Mouse (Mus musculus) liver, postnatal 0 days (tissue): ENCODE data around the gene Ric8b. TPM values are rescaled to one million over a fixed set of nuclear protein-coding genes. Genes with fewer than 3 reads are reported as not detected.

Experiments
- ATAC-seq: fragments of 200-750 bp; cut with Nextera tagmentation; 2 replicates; pipeline ENCODE4 v1.8.0; 2017; ENCODE audit warnings: mild to moderate bottlenecking, moderate library complexity
- DNase-seq: peaks from one replicate; pipeline ENCODE4 v3.0.0-alpha.2; 2016
- H3K27ac ChIP-seq: fragments of 300-500 bp; sonication (generic); 2 replicates; pipeline ENCODE4 v1.5.1; 2014; ENCODE audit warnings: antibody characterized with exemption, moderate library complexity, mild to moderate bottlenecking, low read depth
- H3K27me3 ChIP-seq: fragments of 300-500 bp; sonication (generic); 2 replicates; pipeline ENCODE4 v1.6.1; 2014; ENCODE audit warnings: low read length, control low read depth, mixed read lengths; ENCODE audit not compliant: insufficient read depth
- H3K36me3 ChIP-seq: fragments of 300-500 bp; sonication (generic); replicated peaks from 2 replicates; pipeline ENCODE4 v1.6.1; 2014; ENCODE audit warnings: mild to moderate bottlenecking, control low read depth, low read length, moderate library complexity, mixed read lengths; ENCODE audit not compliant: insufficient read depth
- H3K4me1 ChIP-seq: fragments of 300-500 bp; sonication (generic); 2 replicates; pipeline ENCODE4 v1.6.1; 2014; ENCODE audit warnings: antibody characterized with exemption, mild to moderate bottlenecking, control low read depth; ENCODE audit not compliant: insufficient read depth
- H3K4me2 ChIP-seq: fragments of 300-500 bp; sonication (generic); 2 replicates; pipeline ENCODE4 v1.6.1; 2014; ENCODE audit warnings: low read depth, mild to moderate bottlenecking, low read length, moderate library complexity, mixed read lengths
- H3K4me3 ChIP-seq: fragments of 300-500 bp; sonication (generic); 2 replicates; pipeline ENCODE4 v1.5.1; 2014; ENCODE audit warnings: low read depth, low read length
- H3K9ac ChIP-seq: fragments of 300-500 bp; sonication (generic); replicated peaks from 2 replicates; pipeline ENCODE4 v1.6.1; 2014; ENCODE audit warnings: mild to moderate bottlenecking, moderate library complexity
- H3K9me3 ChIP-seq: fragments of 300-500 bp; sonication (generic); 2 replicates; pipeline ENCODE4 v1.6.1; 2016; ENCODE audit warnings: mild to moderate bottlenecking, control low read depth, low read length, mixed read lengths
- CTCF ChIP-seq: sonication (generic); IDR thresholded peaks from 2 replicates; pipeline ENCODE4 v1.5.1; 2016; ENCODE audit warnings: antibody characterized with exemption, low read depth
- EP300 ChIP-seq: IDR thresholded peaks from 2 replicates; pipeline ENCODE4 v1.6.1; 2016; ENCODE audit warnings: antibody characterized with exemption, low read depth, mild to moderate bottlenecking
- WGBS: fragments of 180-500 bp; shearing (Covaris S2); extraction: QIAGEN DNeasy Blood & Tissue Kit; methylation state at CpG from one replicate; pipeline ENCODE4 v1.1.7; 2014; ENCODE audit not compliant: insufficient replicate concordance; 5-methylcytosine and 5-hydroxymethylcytosine counted together
- polyA plus RNA-seq: library from polyadenylated mRNA; unstranded; fragments of >200 nt; fragmentation: Nextera tagmentation; extraction: Ambion mirVana; gene quantifications from 2 replicates; pipeline ENCODE4 v1.2.1, GENCODE M21; 2015

The Ric8b gene
- polyA plus RNA-seq, 1 experiment from 2014 or later: 2.6 TPM

DNA sequence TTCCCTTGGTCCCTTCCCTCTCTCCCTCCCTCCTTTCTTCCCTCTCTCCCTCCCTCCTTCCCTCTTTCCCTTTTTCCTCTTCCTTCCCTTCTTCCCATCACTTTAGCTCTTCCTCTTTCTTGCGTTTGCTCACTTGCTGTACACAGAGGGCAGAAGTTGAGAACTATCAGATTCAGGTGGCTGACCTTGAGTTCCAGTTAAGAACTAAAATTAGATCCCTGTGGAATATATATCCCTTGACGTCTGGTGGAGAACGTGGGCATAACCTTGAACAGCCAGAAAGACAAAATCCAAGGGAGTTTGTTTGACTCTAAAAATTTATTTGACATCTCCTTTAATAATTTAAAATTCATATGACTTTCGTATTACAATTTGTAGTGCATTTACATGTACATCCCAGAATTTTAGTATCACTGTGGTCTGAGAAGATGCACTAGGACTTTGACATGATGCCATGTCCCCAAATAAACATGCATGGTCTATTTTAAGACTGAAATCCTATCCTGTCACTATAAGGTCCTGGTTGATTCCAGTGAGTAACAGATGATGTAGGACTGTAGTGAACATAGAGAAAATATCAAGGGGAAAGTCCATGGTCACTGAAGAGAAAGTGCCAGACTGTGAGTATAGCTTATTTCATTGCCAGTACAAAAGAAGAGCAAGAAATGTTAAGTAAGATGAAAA lies 19.6 kb downstream of the Ric8b start:
- no peak for ATAC-seq
- Histone ChIP-seq H3K9me3 (no peaks in the 10 kb centered on the region), H3K27me3 (no peaks in the 10 kb centered on the region), H3K9ac (no peak overlapping the region), H3K4me3 (no peak overlapping the region), H3K36me3 (no peaks in the 10 kb centered on the region), H3K4me2 (no peak overlapping the region), H3K27ac (no peak overlapping the region), H3K4me1 (no peaks in the 10 kb centered on the region)
- TF ChIP-seq CTCF (no peak), EP300 (no peak)
- DNase-seq: no peak
- 68% methylated on average over 4 of the region's 4 CpGs for WGBS

DNA sequence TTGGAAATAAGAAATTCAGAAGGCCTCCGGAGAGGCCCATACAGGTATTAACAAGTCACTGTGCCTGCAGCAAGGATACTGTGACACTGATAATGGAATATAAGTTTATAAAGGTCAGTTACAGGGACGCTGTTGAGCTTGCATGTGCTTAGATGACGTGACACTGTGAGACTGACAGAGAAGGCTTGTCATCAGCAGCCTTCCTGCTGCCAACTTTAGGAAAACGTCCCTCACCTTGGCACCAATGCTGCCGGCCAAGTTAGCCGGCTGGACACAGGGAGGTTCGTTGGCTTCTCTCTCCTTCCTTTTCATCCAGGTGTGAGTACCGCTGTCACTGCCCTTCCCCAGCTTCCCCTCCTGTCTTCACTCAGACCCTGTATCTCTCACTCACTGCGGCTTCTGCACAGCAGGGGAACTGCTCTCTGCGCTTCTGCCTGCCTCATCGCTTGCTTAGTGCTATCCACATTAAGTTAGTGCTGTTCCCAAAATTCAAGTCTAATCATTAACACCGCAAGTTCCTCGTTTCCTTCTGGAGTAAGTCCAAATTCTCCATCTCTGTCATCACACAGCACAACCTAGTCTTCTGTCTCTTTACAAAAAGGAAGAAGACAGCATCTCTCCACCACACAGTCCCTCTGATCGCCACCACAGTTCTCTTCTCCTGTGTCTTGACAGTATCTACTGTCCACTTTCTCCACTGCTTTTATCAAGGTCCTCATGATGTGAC lies 20.8 kb downstream of the Ric8b start:
- Histone ChIP-seq H3K9me3 (no peaks in the 10 kb centered on the region), H3K4me2 (no peak overlapping the region), H3K4me3 (no peak overlapping the region), H3K4me1 (no peaks in the 10 kb centered on the region), H3K27ac (no peak overlapping the region), H3K27me3 (no peaks in the 10 kb centered on the region), H3K9ac (no peak overlapping the region), H3K36me3 (no peaks in the 10 kb centered on the region)
- 79% methylated on average over 14 of the region's 14 CpGs for WGBS
- ATAC-seq: no peak
- DNase-seq: no peak
- TF ChIP-seq EP300 (no peak), CTCF (no peak)

DNA sequence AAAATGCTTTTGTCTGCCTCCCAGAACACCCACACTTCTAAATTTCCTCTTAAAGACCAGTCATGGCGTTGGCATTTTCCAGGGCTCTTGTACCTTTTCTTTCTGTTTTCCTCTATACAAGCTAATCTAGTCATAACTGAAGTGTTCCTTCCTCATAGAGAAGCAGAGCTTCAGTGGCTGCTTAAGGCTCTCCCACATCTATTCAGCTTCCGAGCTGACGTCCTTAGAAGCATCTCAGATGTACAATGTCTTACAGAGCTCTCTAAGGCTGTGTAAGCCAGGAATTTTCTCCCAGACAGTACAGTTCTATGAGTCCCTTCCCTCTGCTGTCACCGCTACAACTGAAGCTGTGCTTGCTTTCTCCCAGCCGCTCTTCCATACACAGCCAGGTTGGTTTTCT lies 21.5 kb downstream of the Ric8b start:
- no peaks in the 10 kb centered on the region for H3K36me3 ChIP-seq
- H3K4me1 ChIP-seq: no peaks in the 10 kb centered on the region
- no peak overlapping the region for H3K27ac ChIP-seq
- TF ChIP-seq EP300: no peak
- no peak for TF ChIP-seq CTCF
- ATAC-seq: no peak
- no peaks in the 10 kb centered on the region for H3K27me3 ChIP-seq
- no peak overlapping the region for H3K9ac ChIP-seq
- no peak for DNase-seq
- WGBS: 89% methylated on average over 5 of the region's 5 CpGs
- no peaks in the 10 kb centered on the region for H3K9me3 ChIP-seq
- H3K4me3 ChIP-seq: no peak overlapping the region
- H3K4me2 ChIP-seq: no peak overlapping the region

DNA sequence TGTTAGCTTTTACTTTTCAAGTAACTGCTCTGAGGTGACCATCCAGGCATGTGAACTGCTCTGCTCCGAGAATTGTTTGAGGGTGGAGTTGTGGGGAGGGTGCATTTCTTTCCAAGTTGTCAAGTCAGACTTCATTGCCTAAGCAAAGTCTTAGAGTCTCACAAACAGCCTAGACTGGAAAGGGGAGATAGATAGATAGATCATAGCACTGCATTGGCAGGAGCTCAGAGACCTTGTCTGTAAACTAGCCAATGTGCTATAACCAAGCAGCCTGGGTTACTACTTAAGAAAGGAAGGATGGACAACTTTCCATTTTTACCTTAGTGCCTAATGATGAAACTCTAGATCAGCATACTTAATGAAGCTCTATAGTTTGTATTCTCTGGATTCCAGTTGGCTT lies 22.9 kb downstream of the Ric8b start:
- 74% methylated on average over 1 of the region's 1 CpGs for WGBS
- Histone ChIP-seq H3K4me2 (no peak overlapping the region), H3K36me3 (no peaks in the 10 kb centered on the region), H3K4me3 (no peak overlapping the region), H3K27ac (no peak overlapping the region), H3K9ac (no peak overlapping the region), H3K27me3 (no peaks in the 10 kb centered on the region), H3K9me3 (no peaks in the 10 kb centered on the region), H3K4me1 (no peaks in the 10 kb centered on the region)
- ATAC-seq (no peak), DNase-seq (no peak)
- TF ChIP-seq EP300 (no peak), CTCF (no peak)

- DNase-seq (no peak), ATAC-seq (no peak)
- 85% methylated on average over 3 of the region's 3 CpGs for WGBS
- no peaks in the 10 kb centered on the region for H3K9me3 ChIP-seq
- peak; percentile 54 for TF ChIP-seq CTCF
- no peak for TF ChIP-seq EP300
- H3K36me3 ChIP-seq: peaks cover 17% of the 10 kb centered on the region
- H3K4me3 ChIP-seq: no peak overlapping the region
- peaks cover 3% of the 10 kb centered on the region; the same call in 1 of the 2 replicates for H3K4me1 ChIP-seq
- no peak overlapping the region for H3K9ac ChIP-seq
- no peaks in the 10 kb centered on the region for H3K27me3 ChIP-seq
- H3K27ac ChIP-seq: no peak overlapping the region
- H3K4me2 ChIP-seq: no peak overlapping the region
Measured at GRCm38 (mm10) chr10:84945692-84946091, 28.3 kb downstream of the Ric8b start.

- DNase-seq: no peak
- H3K4me1 ChIP-seq: peaks cover 10% of the 10 kb centered on the region; the same call in 1 of the 2 replicates
- H3K4me3 ChIP-seq: no peak overlapping the region
- peaks cover 17% of the 10 kb centered on the region for H3K36me3 ChIP-seq
- no peaks in the 10 kb centered on the region for H3K9me3 ChIP-seq
- no peak overlapping the region for H3K4me2 ChIP-seq
- no peaks in the 10 kb centered on the region for H3K27me3 ChIP-seq
- ATAC-seq: no peak
- TF ChIP-seq CTCF: no peak
- no peak for TF ChIP-seq EP300
- H3K9ac ChIP-seq: no peak overlapping the region
- WGBS: 59% methylated on average over 8 of the region's 8 CpGs
- H3K27ac ChIP-seq: no peak overlapping the region
Measured at GRCm38 (mm10) chr10:84948970-84949683, 31.7 kb downstream of the Ric8b start.
